Mouse (Mus musculus) brain, embryonic 14.5 days (tissue): Measurements from ENCODE around the gene Ell.

Source experiments
- CTCF ChIP-seq: fragments of 200-500 bp; IDR thresholded peaks from 2 replicates; pipeline ENCODE4 v1.5.1; 2012; ENCODE audit warnings: inconsistent platforms, mild to moderate bottlenecking, moderate library complexity, borderline replicate concordance; ENCODE audit not compliant: insufficient read depth, insufficient read length; ENCODE audit errors: extremely low read depth
- POLR2A ChIP-seq: fragments of 200-500 bp; IDR thresholded peaks from 2 replicates; pipeline ENCODE4 v1.6.1; 2012; ENCODE audit warnings: mild to moderate bottlenecking, inconsistent platforms, borderline replicate concordance; ENCODE audit not compliant: poor library complexity, insufficient read depth, insufficient read length, severe bottlenecking; ENCODE audit errors: extremely low read depth

DNA sequence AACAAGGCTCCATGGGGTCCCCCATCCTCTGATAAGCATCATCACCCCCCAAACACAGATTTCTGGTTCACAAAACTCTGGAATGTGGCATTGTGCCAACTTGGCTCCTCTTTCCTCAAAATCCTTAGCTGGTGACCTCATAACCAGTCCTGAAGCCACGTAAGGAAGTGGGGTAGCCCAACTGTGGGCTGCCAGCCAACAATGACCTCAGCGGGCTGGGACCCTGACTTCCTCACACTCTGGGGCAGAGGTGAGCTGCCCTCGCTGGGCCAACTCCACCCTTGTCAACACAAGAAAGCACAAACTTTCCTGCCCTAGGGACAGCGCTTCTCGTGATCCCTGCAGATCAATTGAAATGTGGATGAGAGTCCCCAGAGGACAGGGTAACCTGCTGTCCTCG is 94.8 kb downstream of the Ell start:
- TF ChIP-seq CTCF (no peak), POLR2A (no peak)
